9 mouse cellular contexts compared by ENCODE assay signal in the genomic region with DNA sequence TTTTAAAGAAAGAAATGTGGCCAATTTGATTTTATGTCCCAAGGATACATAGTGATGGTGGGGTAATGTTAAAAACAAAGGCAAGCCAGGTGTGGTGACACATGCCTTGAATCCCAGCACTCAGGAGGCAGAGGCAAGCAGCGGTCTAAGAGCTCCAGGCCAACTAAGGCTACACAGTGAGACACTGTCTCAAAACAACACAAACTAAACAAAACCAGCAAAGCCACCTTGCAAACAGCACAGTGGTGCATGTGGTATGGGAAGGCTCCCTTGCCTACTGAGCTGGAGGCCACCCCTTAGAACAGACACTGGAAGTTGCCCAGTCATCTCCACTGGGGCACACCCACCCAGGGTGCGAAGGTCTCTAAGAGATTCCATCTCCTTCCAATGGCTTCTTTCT. TPM values are rescaled to one million over a fixed set of nuclear protein-coding genes. Genes with fewer than 3 reads are reported as not detected.
DNase-seq lines count a peak whose midpoint lies in the region; ATAC-seq and TF ChIP-seq lines count a peak whose summit lies in the region.
"Had no signal": no experiment of that assay in that cellular context is flagged by ENCODE, and none has a peak within 500 bp of the region (broad histone marks: within the 10 kb centered on the region; RNA-seq: fewer than 3 reads in every experiment).

No protein-coding gene starts in this region.

- H3K79me2 ChIP-seq in CH12.LX (replicated peaks; ENCODE audit: control insufficient read depth, extremely low read depth, insufficient read depth, poor library complexity, severe bottlenecking), result no peaks in the 10 kb centered on the region
- no peaks in the 10 kb centered on the region for H3K79me2 ChIP-seq in MEL (ENCODE audit: control insufficient read depth, insufficient read depth, low read length, poor library complexity)

- H3K4me3 ChIP-seq in CH12.LX (replicated peaks in 1 of 3; ENCODE audit: low read depth in 2 of 3, low read length in 2 of 3, poor library complexity in 1 of 3) (no peak overlapping the region), MEL (ENCODE audit: control insufficient read depth in 1 of 2, insufficient read depth in 1 of 2, low read depth in 2 of 2, low read length in 2 of 2) (no peak overlapping the region)
- H3K4me3 ChIP-seq in hindbrain, embryonic 14.5 days (replicated peaks; ENCODE audit: low read length), result peak overlapping the region; percentile 80
- peak overlapping the region; percentile 89 for H3K4me3 ChIP-seq in midbrain, embryonic 11.5 days (ENCODE audit: low read depth, low read length)

- no peak for TF ChIP-seq CTCF in CH12.LX (conservative IDR thresholded peaks at IDR 0.05 in 1 of 2, IDR thresholded peaks at IDR 0.05 in 1 of 2; ENCODE audit: low read depth in 2 of 2, low read length in 2 of 2)
- no peak for TF ChIP-seq CTCF in MEL (IDR thresholded peaks at IDR 0.05 in 2 of 3, conservative IDR thresholded peaks at IDR 0.05 in 1 of 3; ENCODE audit: control insufficient read depth in 1 of 3, insufficient read depth in 1 of 3, low read depth in 2 of 3, low read length in 3 of 3, poor library complexity in 1 of 3, severe bottlenecking in 1 of 3)

- H3K9ac ChIP-seq in CH12.LX (ENCODE audit: insufficient read depth, low read depth) (no peak overlapping the region), MEL (ENCODE audit: control insufficient read depth, low read depth, low read length, poor library complexity, severe bottlenecking) (no peak overlapping the region)
- H3K9ac ChIP-seq in hindbrain, embryonic 14.5 days, result peak overlapping the region; percentile 97
- peak overlapping the region; percentile 98 for H3K9ac ChIP-seq in midbrain, embryonic 11.5 days (ENCODE audit: low read length)

- H3K27me3 ChIP-seq in CH12.LX (replicated peaks), result peaks cover 68% of the 10 kb centered on the region
- H3K27me3 ChIP-seq in MEL (ENCODE audit: control insufficient read depth in 1 of 2, insufficient read depth in 2 of 2, low read length in 2 of 2), result peaks cover 10 to 19% of the 10 kb centered on the region in 2 experiments
- no peaks in the 10 kb centered on the region for H3K27me3 ChIP-seq in hindbrain, embryonic 14.5 days (ENCODE audit: control insufficient read depth, insufficient read depth, low read length)
- no peaks in the 10 kb centered on the region for H3K27me3 ChIP-seq in midbrain, embryonic 11.5 days (ENCODE audit: control insufficient read depth, insufficient read depth, low read length)

- no peak for TF ChIP-seq POLR2A in CH12.LX (IDR thresholded peaks at IDR 0.05; ENCODE audit: low read depth, low read length)
- TF ChIP-seq POLR2A in MEL (IDR thresholded peaks at IDR 0.05; ENCODE audit: control insufficient read depth in 1 of 2, insufficient read depth in 1 of 2, low read depth in 1 of 2, low read length in 2 of 2, poor library complexity in 1 of 2), result no peak

- 0 out of 2 replicates have a peak, but pooled peaks have one; percentile 0 for ATAC-seq in hindbrain, embryonic 14.5 days (ENCODE audit: low FRiP score)
- ATAC-seq in midbrain, embryonic 11.5 days (ENCODE audit: low FRiP score), result no peak
- no peak for ATAC-seq in CD4-positive, CD25-positive, alpha-beta regulatory T cell, adult 4 months

- 57% methylated on average over 2 of the region's 2 CpGs for WGBS in hindbrain, embryonic 14.5 days
- WGBS in midbrain, embryonic 11.5 days, result 63% methylated on average over 2 of the region's 2 CpGs

- DNase-seq in CH12.LX (ENCODE audit: extremely low read depth) (no peak), MEL (ENCODE audit: low read depth, low spot score) (peak; percentile 32)
- no peak for DNase-seq in hindbrain, embryonic 14.5 days (ENCODE audit: low spot score)
- no peak for DNase-seq in midbrain, embryonic 11.5 days (ENCODE audit: low spot score, missing footprints)
- no peak for DNase-seq in right cerebral cortex, postnatal 36 days (ENCODE audit: low spot score in 2 of 2)
- DNase-seq in gastrocnemius, postnatal 10 days, result no peak
- no peak for DNase-seq in thymus, adult 18-20 months

- H3K36me3 ChIP-seq in CH12.LX (replicated peaks in 1 of 2; ENCODE audit: control insufficient read depth in 1 of 2, insufficient read depth in 1 of 2, low read length in 1 of 2) (no peaks in the 10 kb centered on the region), MEL (ENCODE audit: control insufficient read depth in 1 of 2, insufficient read depth in 2 of 2, low read length in 2 of 2) (no peaks in the 10 kb centered on the region)
- peaks cover 19% of the 10 kb centered on the region for H3K36me3 ChIP-seq in hindbrain, embryonic 14.5 days (replicated peaks; ENCODE audit: control insufficient read depth, insufficient read depth)
- H3K36me3 ChIP-seq in midbrain, embryonic 11.5 days (ENCODE audit: control insufficient read depth, insufficient read depth, low read length), result peaks cover 10% of the 10 kb centered on the region; the same call in 1 of the 2 replicates

- H3K27ac ChIP-seq in CH12.LX (ENCODE audit: insufficient read depth, low read depth) (no peak overlapping the region), MEL (ENCODE audit: control insufficient read depth, low read depth, low read length) (no peak overlapping the region)
- peak overlapping the region; percentile 94 for H3K27ac ChIP-seq in hindbrain, embryonic 14.5 days
- H3K27ac ChIP-seq in midbrain, embryonic 11.5 days (ENCODE audit: low read depth, low read length), result no peak overlapping the region

- in situ Hi-C loops in CH12.LX (cut with MboI; ENCODE audit: low pct_ligation_motif_present, low pct_unique_long_range_greater_than_20kb, low sequenced_read_pairs), result no loop called here

- H3K9me3 ChIP-seq in CH12.LX (replicated peaks; ENCODE audit: low read length), result peaks cover 16% of the 10 kb centered on the region
- H3K9me3 ChIP-seq in MEL (replicated peaks; ENCODE audit: insufficient read depth, low read length), result no peaks in the 10 kb centered on the region
- no peaks in the 10 kb centered on the region for H3K9me3 ChIP-seq in hindbrain, embryonic 14.5 days (ENCODE audit: control insufficient read depth, low read length)
- H3K9me3 ChIP-seq in midbrain, embryonic 11.5 days (ENCODE audit: control insufficient read depth, low read length), result no peaks in the 10 kb centered on the region

- peaks cover 21 to 38% of the 10 kb centered on the region in 2 experiments for H3K4me1 ChIP-seq in CH12.LX (ENCODE audit: control insufficient read depth in 1 of 2, insufficient read depth in 2 of 2)
- H3K4me1 ChIP-seq in MEL (ENCODE audit: control insufficient read depth in 1 of 2, insufficient read depth in 2 of 2, low read length in 2 of 2), result no peaks in the 10 kb centered on the region
- peaks cover 24% of the 10 kb centered on the region for H3K4me1 ChIP-seq in hindbrain, embryonic 14.5 days (replicated peaks; ENCODE audit: control insufficient read depth, insufficient read depth, low read length)
- H3K4me1 ChIP-seq in midbrain, embryonic 11.5 days (ENCODE audit: control insufficient read depth, insufficient read depth, low read length), result peaks cover 11% of the 10 kb centered on the region

- TF ChIP-seq EP300 in CH12.LX (IDR thresholded peaks at IDR 0.05; ENCODE audit: low read length) (no peak), MEL (IDR thresholded peaks at IDR 0.05; ENCODE audit: low read depth in 1 of 2, low read length in 2 of 2) (no peak)

- dilution Hi-C loops in CH12.LX (cut with MboI; ENCODE audit: extremely low pct_ligation_motif_present, extremely low pct_unique_long_range_greater_than_20kb, low sequenced_read_pairs), result no loop called here

- H3K4me2 ChIP-seq in CH12.LX (ENCODE audit: insufficient read depth, low read depth, poor library complexity, severe bottlenecking), result peak overlapping the region; percentile 92
- peak overlapping the region; percentile 65 for H3K4me2 ChIP-seq in hindbrain, embryonic 14.5 days (replicated peaks)
- H3K4me2 ChIP-seq in midbrain, embryonic 11.5 days, result peak overlapping the region; percentile 93

- no peak for TF ChIP-seq RAD21 in CH12.LX (IDR thresholded peaks at IDR 0.05; ENCODE audit: low read depth, low read length)
- TF ChIP-seq RAD21 in MEL (IDR thresholded peaks at IDR 0.05; ENCODE audit: low read depth, low read length), result no peak

RNA-seq across cellular contexts. Expression of gene B4galnt4, which starts 1.0 kb away (rescaled TPM):
- total RNA-seq in CH12.LX (2012; rRNA removed) (11.2 and 13.1 TPM in 2 replicates), CH12.LX (2014; rRNA removed) (0.70 and 0.91 TPM in 2 replicates), MEL (2012; rRNA removed) (0.78 and 0.81 TPM in 2 replicates)
- polyA plus RNA-seq in CH12.LX (2012; ENCODE audit: insufficient read length, low read depth) (2.9 TPM in 2 replicates), MEL (2012; ENCODE audit: insufficient read depth in 1 of 2, insufficient read length in 2 of 2, low read depth in 1 of 2, low replicate concordance in 2 of 2, missing spikeins in 1 of 2) (1 to 10 TPM in 1 of 2 experiments, not detected in 1; 8.0 TPM)
- 38.4 and 41.5 TPM in 2 replicates for polyA plus RNA-seq in hindbrain, embryonic 14.5 days (2014; fragmentation: Nextera tagmentation; extraction: Ambion mirVana)
- 18.8 and 19.5 TPM in 2 replicates for polyA plus RNA-seq in midbrain, embryonic 11.5 days (2014; fragmentation: Nextera tagmentation; extraction: Ambion mirVana)
- under 1 TPM; 0.11 to 0.38 TPM for total RNA-seq in gastrocnemius, postnatal 10 days (2021)
- 1 to 10 TPM; 6.6 to 7.8 TPM for polyA plus RNA-seq in CD4-positive, CD25-positive, alpha-beta regulatory T cell, adult 4 months (2017; shearing (Covaris generic))

RNA-seq across cellular contexts. Expression of gene Pkp3, which starts 18.1 kb away (rescaled TPM):
- total RNA-seq in CH12.LX (2012; rRNA removed) (52.8 and 63.1 TPM in 2 replicates), CH12.LX (2014; rRNA removed) (23.9 and 25.3 TPM in 2 replicates), MEL (2012; rRNA removed) (not detected in 2 replicates)
- polyA plus RNA-seq in CH12.LX (2012; ENCODE audit: insufficient read length, low read depth) (37.8 and 38.0 TPM in 2 replicates), MEL (2012; ENCODE audit: insufficient read depth in 1 of 2, insufficient read length in 2 of 2, low read depth in 1 of 2, low replicate concordance in 2 of 2, missing spikeins in 1 of 2) (not detected)
- not detected in 2 replicates for polyA plus RNA-seq in hindbrain, embryonic 14.5 days (2014; fragmentation: Nextera tagmentation; extraction: Ambion mirVana)
- 0.82 and 0.84 TPM in 2 replicates for polyA plus RNA-seq in midbrain, embryonic 11.5 days (2014; fragmentation: Nextera tagmentation; extraction: Ambion mirVana)
- not detected for total RNA-seq in gastrocnemius, postnatal 10 days (2021)
- polyA plus RNA-seq in CD4-positive, CD25-positive, alpha-beta regulatory T cell, adult 4 months (2017; shearing (Covaris generic)), result 100 to 1,000 TPM; 293 to 427 TPM

RNA-seq across cellular contexts. Expression of gene Gm17387, which starts 31.0 kb away (rescaled TPM):
- total RNA-seq in CH12.LX (2012; rRNA removed), result not detected in 2 replicates
- not detected in 2 replicates for total RNA-seq in CH12.LX (2014; rRNA removed)
- not detected in 2 replicates for polyA plus RNA-seq in CH12.LX (2012; ENCODE audit: insufficient read length, low read depth)
- total RNA-seq in MEL (2012; rRNA removed), result not detected in 2 replicates
- not detected for polyA plus RNA-seq in MEL (2012; ENCODE audit: insufficient read depth in 1 of 2, insufficient read length in 2 of 2, low read depth in 1 of 2, low replicate concordance in 2 of 2, missing spikeins in 1 of 2)
- polyA plus RNA-seq in hindbrain, embryonic 14.5 days (2014; fragmentation: Nextera tagmentation; extraction: Ambion mirVana), result not detected in 2 replicates
- polyA plus RNA-seq in midbrain, embryonic 11.5 days (2014; fragmentation: Nextera tagmentation; extraction: Ambion mirVana), result not detected in 2 replicates
- total RNA-seq in gastrocnemius, postnatal 10 days (2021), result not detected
- polyA plus RNA-seq in CD4-positive, CD25-positive, alpha-beta regulatory T cell, adult 4 months (2017; shearing (Covaris generic)), result not detected
- polyA plus RNA-seq: large intestine, adult 2 months had no signal

RNA-seq across cellular contexts. Expression of gene Sigirr, which starts 40.4 kb away (rescaled TPM):
- total RNA-seq in CH12.LX (2012; rRNA removed) (12.9 and 19.2 TPM in 2 replicates), CH12.LX (2014; rRNA removed) (13.2 and 15.6 TPM in 2 replicates), MEL (2012; rRNA removed) (8.3 and 8.6 TPM in 2 replicates)
- polyA plus RNA-seq in CH12.LX (2012; ENCODE audit: insufficient read length, low read depth) (15.2 and 16.1 TPM in 2 replicates), MEL (2012; ENCODE audit: insufficient read depth in 1 of 2, insufficient read length in 2 of 2, low read depth in 1 of 2, low replicate concordance in 2 of 2, missing spikeins in 1 of 2) (10 to 100 TPM in 1 of 2 experiments, not detected in 1; 17.5 TPM)
- 2.5 and 3.1 TPM in 2 replicates for polyA plus RNA-seq in hindbrain, embryonic 14.5 days (2014; fragmentation: Nextera tagmentation; extraction: Ambion mirVana)
- polyA plus RNA-seq in midbrain, embryonic 11.5 days (2014; fragmentation: Nextera tagmentation; extraction: Ambion mirVana), result 1.2 and 1.8 TPM in 2 replicates
- total RNA-seq in gastrocnemius, postnatal 10 days (2021), result 1 to 10 TPM; 2.4 to 2.6 TPM
- 100 to 1,000 TPM; 202 to 308 TPM for polyA plus RNA-seq in CD4-positive, CD25-positive, alpha-beta regulatory T cell, adult 4 months (2017; shearing (Covaris generic))

RNA-seq across cellular contexts. Expression of gene Ifitm6, which starts 42.2 kb away (rescaled TPM):
- not detected in 2 replicates for total RNA-seq in CH12.LX (2012; rRNA removed)
- not detected in 2 replicates for total RNA-seq in CH12.LX (2014; rRNA removed)
- polyA plus RNA-seq in CH12.LX (2012; ENCODE audit: insufficient read length, low read depth), result not detected in 2 replicates
- not detected in 2 replicates for total RNA-seq in MEL (2012; rRNA removed)
- not detected for polyA plus RNA-seq in MEL (2012; ENCODE audit: insufficient read depth in 1 of 2, insufficient read length in 2 of 2, low read depth in 1 of 2, low replicate concordance in 2 of 2, missing spikeins in 1 of 2)
- 0.95 and 1.1 TPM in 2 replicates for polyA plus RNA-seq in hindbrain, embryonic 14.5 days (2014; fragmentation: Nextera tagmentation; extraction: Ambion mirVana)
- polyA plus RNA-seq in midbrain, embryonic 11.5 days (2014; fragmentation: Nextera tagmentation; extraction: Ambion mirVana), result not detected in 2 replicates
- under 1 TPM; 0.49 to 0.84 TPM for total RNA-seq in gastrocnemius, postnatal 10 days (2021)
- polyA plus RNA-seq in CD4-positive, CD25-positive, alpha-beta regulatory T cell, adult 4 months (2017; shearing (Covaris generic)), result not detected

Comparison
In these comparisons a context has a peak if more than half of its experiments do, and no peak if none do; other contexts are left out.
1. H3K4me3 ChIP-seq: peak in hindbrain, embryonic 14.5 days (single experiment) and midbrain, embryonic 11.5 days (single experiment); none in CH12.LX (0 of 3) and MEL (0 of 2).
2. H3K9ac ChIP-seq: peak in hindbrain, embryonic 14.5 days (single experiment) and midbrain, embryonic 11.5 days (single experiment); none in CH12.LX (single experiment) and MEL (single experiment).
3. RNA of gene Pkp3, which starts 18.1 kb away (polyA plus RNA-seq): 293 to 427 TPM in CD4-positive, CD25-positive, alpha-beta regulatory T cell, adult 4 months and 37.8 to 38.0 TPM in CH12.LX; 0.82 to 0.84 TPM in midbrain, embryonic 11.5 days, not detected in MEL and not detected in hindbrain, embryonic 14.5 days; every median in the first group is over 10 times any median in the second.
4. Peak in every context shown above with its lines, with median percentiles within 50 percentile points of each other: H3K4me2 ChIP-seq.